In genomic region chr6:121336558-121336957, GRCm38 (mm10) we compare ENCODE assay signal across 13 mouse cellular contexts. TPM values are rescaled to one million over a fixed set of nuclear protein-coding genes. Genes with fewer than 3 reads are reported as not detected.
DNase-seq lines count a peak whose midpoint lies in the region; ATAC-seq lines count a peak whose summit lies in the region.
"Had no signal": no experiment of that assay in that cellular context is flagged by ENCODE, and none has a peak within 500 bp of the region (broad histone marks: within the 10 kb centered on the region; RNA-seq: fewer than 3 reads in every experiment).

No protein-coding gene starts in this region.

- peak; percentile 40 for ATAC-seq in common myeloid progenitor, adult 5-6 weeks (replicated peaks; ENCODE audit: low read depth, poor library complexity, severe bottlenecking)
- peak; percentile 89 for ATAC-seq in liver, embryonic 16.5 days (ENCODE audit: low read depth)

- H3K9me3 ChIP-seq in liver, embryonic 16.5 days (replicated peaks; ENCODE audit: control insufficient read depth, low read length), result no peaks in the 10 kb centered on the region
- H3K9me3 ChIP-seq in forebrain, embryonic 10.5 days, result no peaks in the 10 kb centered on the region

- peak overlapping the region; percentile 38 for H3K9ac ChIP-seq in liver, embryonic 16.5 days (ENCODE audit: low read depth, low read length)

- peak overlapping the region; percentile 59 for H3K4me2 ChIP-seq in liver, embryonic 16.5 days (ENCODE audit: low read depth, low read length)

- H3K4me1 ChIP-seq in liver, embryonic 16.5 days (ENCODE audit: control insufficient read depth, low read depth, low read length), result peaks cover 23% of the 10 kb centered on the region
- peaks cover 8% of the 10 kb centered on the region; the same call in 1 of the 2 replicates for H3K4me1 ChIP-seq in forebrain, embryonic 10.5 days

- DNase-seq in adrenal gland, postnatal 10 days, result peak; percentile 28
- no peak for DNase-seq in adrenal gland, postnatal 14 days
- peak; percentile 79 to 83 for DNase-seq in spleen, postnatal 4 days (ENCODE audit: low spot score in 2 of 2)
- DNase-seq in frontal cortex, postnatal 14 days (ENCODE audit: low spot score in 2 of 2), result no peak
- no peak for DNase-seq in forebrain, embryonic 10.5 days (ENCODE audit: extremely low spot score, low spot score)
- DNase-seq in ovary, adult 18-20 months (ENCODE audit: low spot score), result no peak
- DNase-seq: adrenal gland, adult 8-10 months; gastrocnemius, postnatal 25 days; heart, postnatal 14 days; lung, postnatal 10 days had no signal

- no peaks in the 10 kb centered on the region for H3K27me3 ChIP-seq in liver, embryonic 16.5 days (ENCODE audit: control insufficient read depth, insufficient read depth, low read depth, low read length)
- H3K27me3 ChIP-seq in forebrain, embryonic 10.5 days (ENCODE audit: poor library complexity, severe bottlenecking), result peaks cover 14% of the 10 kb centered on the region; the same call in 1 of the 2 replicates

- no peaks in the 10 kb centered on the region for H3K36me3 ChIP-seq in liver, embryonic 16.5 days (ENCODE audit: control insufficient read depth, insufficient read depth)
- H3K36me3 ChIP-seq in forebrain, embryonic 10.5 days (replicated peaks), result no peaks in the 10 kb centered on the region

- H3K4me3 ChIP-seq in liver, embryonic 16.5 days (ENCODE audit: low read depth, low read length), result peak overlapping the region; percentile 50
- no peak overlapping the region for H3K4me3 ChIP-seq in forebrain, embryonic 10.5 days

- WGBS in liver, embryonic 16.5 days (ENCODE audit: insufficient replicate concordance), result 12% methylated on average over 8 of the region's 8 CpGs
- WGBS in forebrain, embryonic 10.5 days, result 82% methylated on average over 8 of the region's 8 CpGs

- H3K27ac ChIP-seq in liver, embryonic 16.5 days (ENCODE audit: low read length), result peak overlapping the region; percentile 51
- H3K27ac ChIP-seq in forebrain, embryonic 10.5 days, result no peak overlapping the region
- H3K27ac ChIP-seq: kidney, postnatal 0 days had no signal

RNA-seq across cellular contexts. Expression of gene Slc6a12, which starts 6.3 kb away (rescaled TPM):
- 1 to 10 TPM; 4.0 to 7.0 TPM for total RNA-seq in adrenal gland, postnatal 10 days (2021)
- total RNA-seq in adrenal gland, postnatal 14 days (2021), result 1.9 and 8.0 TPM in 2 replicates
- 0.10 TPM in 1 of 2 replicates, not detected in the other for total RNA-seq in common myeloid progenitor, adult 5-6 weeks (2017)
- polyA plus RNA-seq in liver, embryonic 16.5 days (2015; fragmentation: Nextera tagmentation; extraction: Ambion mirVana), result 3.4 and 4.0 TPM in 2 replicates
- polyA plus RNA-seq in forebrain, embryonic 10.5 days (2016; fragmentation: Nextera tagmentation; extraction: Ambion mirVana), result 0.19 TPM in 1 of 2 replicates, not detected in the other
- total RNA-seq: heart, postnatal 14 days had no signal

RNA-seq across cellular contexts. Expression of gene Slc6a13, which starts 36.5 kb away (rescaled TPM):
- total RNA-seq in adrenal gland, postnatal 10 days (2021), result 10 to 100 TPM; 11.4 to 27.6 TPM
- total RNA-seq in adrenal gland, postnatal 14 days (2021), result 3.2 and 17.9 TPM in 2 replicates
- 3.0 and 3.2 TPM in 2 replicates for total RNA-seq in common myeloid progenitor, adult 5-6 weeks (2017)
- polyA plus RNA-seq in liver, embryonic 16.5 days (2015; fragmentation: Nextera tagmentation; extraction: Ambion mirVana), result 40.1 and 43.3 TPM in 2 replicates
- 1.5 and 2.4 TPM in 2 replicates for polyA plus RNA-seq in forebrain, embryonic 10.5 days (2016; fragmentation: Nextera tagmentation; extraction: Ambion mirVana)

Comparison
In these comparisons a context has a peak if more than half of its experiments do, and no peak if none do; other contexts are left out.
1. DNase-seq: peak in adrenal gland, postnatal 10 days (single experiment) and spleen, postnatal 4 days (2 of 2); none in adrenal gland, postnatal 14 days (single experiment), frontal cortex, postnatal 14 days (0 of 2), forebrain, embryonic 10.5 days (single experiment) and ovary, adult 18-20 months (single experiment).